Mouse (Mus musculus): ENCODE results near the gene B4galnt1.

B4galnt1 gene

DNA sequence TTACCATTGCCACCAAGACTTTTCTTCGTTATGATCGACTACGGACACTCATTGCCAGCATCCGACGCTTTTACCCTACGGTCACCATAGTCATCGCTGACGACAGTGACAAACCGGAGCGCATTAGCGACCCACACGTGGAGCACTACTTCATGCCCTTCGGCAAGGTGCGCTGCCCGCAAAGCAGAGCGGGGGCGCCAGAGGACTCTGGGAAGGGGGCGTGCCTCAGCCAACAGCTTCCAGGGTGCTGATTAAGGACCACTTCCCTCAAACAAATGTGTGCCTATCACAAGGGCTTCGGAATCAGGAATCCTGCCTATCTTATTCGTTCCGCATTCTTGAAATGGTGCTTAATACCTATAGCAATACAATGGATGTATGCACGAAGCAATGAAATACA is 5.0 kb downstream of the B4galnt1 start:
- WGBS, result 25% methylated on average over 22 of the region's 22 CpGs

DNA sequence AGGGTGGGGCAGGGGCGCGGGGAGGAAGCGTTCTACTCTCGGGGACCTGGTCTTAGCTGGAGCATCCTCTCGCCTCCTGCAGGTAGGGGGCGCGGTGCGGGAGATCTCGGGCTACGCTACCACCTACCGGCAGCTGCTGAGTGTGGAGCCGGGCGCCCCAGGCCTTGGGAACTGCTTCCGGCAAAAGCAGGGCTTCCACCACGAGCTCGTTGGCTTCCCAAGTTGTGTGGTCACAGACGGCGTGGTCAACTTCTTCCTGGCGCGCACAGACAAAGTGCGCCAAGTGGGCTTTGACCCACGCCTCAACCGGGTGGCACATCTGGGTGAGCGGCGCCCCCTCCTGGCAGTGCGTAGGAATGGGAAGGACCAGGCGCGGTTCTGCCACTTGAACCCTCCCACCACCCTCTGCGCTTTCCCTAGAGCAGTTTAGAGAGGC is 5.8 kb downstream of the B4galnt1 start:
- WGBS, result 6% methylated on average over 28 of the region's 29 CpGs

- WGBS, result 86% methylated on average over 15 of the region's 15 CpGs
Observed at GRCm38 (mm10) chr10:127171631-127172200, 6.7 kb downstream of the B4galnt1 start.

DNA sequence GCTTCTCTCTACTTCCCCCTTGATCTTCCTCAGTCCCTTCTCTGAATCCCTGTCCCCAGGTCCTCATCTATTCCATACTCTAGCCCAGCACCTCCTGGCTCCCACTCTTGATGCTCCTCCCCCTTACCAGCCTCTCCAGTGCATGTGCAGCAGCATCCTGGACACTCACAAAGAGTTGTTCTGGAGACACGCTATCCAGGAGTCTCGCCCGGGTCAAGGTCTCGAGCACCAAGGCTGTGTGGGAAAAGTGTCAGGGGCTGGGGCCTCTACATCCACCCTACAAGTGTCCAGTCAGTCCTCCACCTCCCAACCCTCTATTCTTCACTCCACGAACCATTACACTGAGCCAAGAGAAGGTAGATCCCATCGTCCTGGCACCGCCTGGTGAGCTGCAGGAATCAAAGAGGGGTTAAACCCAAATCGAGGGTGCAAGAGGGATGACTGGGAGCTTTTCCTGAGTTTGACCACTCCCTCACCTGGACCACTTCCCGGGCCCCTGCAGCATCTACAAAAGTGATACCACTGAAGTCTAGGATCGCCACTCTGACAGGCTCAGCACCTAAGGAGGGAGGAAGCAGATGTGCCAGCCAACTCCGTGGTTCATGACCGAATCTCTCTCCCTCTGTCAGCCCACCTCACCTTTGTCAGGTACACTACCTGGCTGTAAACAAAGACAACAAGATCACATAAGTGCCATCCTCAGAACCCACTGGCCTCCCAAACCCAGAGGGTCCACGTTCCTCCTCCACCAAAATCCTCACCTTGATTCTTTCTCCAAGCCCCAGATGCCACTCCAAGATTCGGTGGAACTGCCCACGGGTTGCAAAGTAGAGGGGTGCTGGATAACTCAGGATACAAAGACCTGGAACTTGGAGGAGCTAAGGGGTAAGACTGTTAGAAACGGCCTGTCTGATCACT is 8.4 kb downstream of the B4galnt1 start:
- 77% methylated on average over 16 of the region's 16 CpGs for WGBS

GRCm38 (mm10) chr10:127174170-127174569 is 9.1 kb downstream of the B4galnt1 start:
- 85% methylated on average over 7 of the region's 7 CpGs for WGBS

GRCm38 (mm10) chr10:127176228-127176627 is 11.2 kb downstream of the B4galnt1 start:
- WGBS, result 37% methylated on average over 3 of the region's 3 CpGs

DNA sequence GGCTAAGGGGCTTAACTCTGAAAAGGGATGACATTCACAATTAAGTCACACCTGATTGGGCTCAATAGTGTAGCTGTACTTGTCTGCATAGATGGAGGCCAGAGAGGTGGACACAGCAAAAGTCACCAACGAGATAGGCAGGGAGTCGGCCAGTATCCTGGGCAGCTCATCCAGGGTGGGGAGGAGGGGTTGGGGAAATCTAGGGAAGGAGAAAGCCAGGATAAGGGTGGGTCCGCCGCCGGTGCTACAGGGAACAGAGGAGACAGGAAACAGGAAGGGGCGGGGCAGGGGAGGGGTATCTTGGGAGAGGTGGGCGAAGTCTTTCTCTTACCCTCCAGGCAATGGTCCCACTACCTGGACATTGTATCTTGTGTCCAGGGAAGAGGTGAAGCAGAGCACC is 11.7 kb downstream of the B4galnt1 start:
- 29% methylated on average over 7 of the region's 7 CpGs for WGBS

DNA sequence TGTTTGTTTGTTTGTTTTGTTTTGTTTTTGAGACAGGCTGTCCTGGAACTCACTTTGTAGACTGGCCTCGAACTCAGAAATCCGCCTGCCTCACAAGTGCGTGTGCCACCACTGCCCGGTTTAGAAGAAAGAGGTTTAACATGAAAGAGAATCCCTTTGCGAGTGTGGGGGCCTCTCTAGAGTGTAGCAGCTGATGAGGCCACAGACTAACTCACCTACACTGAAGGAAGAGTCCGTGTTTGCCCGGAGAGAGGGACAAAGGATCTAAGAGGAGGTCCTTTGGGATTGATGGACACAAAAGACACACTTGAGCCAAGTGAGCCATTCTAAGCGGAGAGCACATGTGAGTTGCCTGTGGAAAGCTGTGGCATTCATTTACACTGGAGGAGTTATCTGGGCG is 12.2 kb downstream of the B4galnt1 start:
- 25% methylated on average over 9 of the region's 9 CpGs for WGBS

DNA sequence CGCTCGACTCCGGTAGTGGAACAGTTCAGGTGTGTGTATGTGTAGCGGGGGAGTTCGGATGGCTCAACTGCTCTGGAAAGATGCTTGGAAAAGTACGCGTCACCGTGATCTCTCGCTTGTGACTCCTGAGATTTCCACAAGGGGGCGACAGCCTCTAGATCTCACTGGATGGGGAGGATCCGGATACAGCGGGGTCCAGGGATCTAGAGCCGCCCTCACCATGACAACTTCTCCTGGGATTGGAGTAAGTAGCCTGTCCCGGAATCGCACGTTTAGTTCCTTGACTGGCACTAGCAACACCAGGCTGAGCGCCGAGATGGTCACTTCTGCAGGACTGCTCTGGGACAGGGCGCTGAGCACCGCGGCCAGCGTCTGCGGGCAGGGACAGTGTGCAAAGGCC is 12.7 kb downstream of the B4galnt1 start:
- 3% methylated on average over 23 of the region's 23 CpGs for WGBS

DNA sequence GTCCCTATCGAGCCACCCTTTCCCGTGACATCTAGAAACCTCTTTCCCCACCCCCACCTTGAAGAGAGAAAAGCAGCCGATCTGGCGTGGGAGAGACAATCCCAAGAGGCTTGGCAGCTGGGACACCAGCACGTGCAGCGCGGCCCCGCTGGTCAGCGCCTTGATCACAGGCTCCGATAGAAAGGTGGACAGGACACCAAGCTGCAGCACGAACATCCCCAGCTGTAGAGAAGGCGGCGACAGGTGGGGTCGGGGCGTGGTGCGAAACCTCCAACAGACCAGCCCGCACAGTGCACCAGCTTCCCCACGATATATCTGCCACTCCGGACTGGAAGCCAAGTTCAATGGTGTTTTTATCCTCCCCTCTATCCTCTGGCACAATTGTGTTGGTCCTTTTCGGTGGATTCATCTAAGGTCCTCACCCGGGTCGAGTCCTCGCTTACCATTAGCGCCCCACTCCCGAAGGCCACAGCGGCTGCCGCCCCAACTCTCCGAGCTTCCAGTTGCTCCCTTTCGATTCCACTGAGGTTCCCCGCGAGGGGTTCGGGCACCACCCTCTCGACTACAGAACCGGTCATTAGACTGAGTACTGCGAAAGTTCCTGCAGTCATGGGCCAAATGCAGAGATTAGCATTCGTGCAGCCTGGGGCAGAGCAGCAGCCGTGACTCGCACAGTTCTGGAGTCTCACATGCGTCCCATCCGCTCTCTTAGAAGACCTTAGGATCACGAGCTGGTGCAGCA is 13.4 kb downstream of the B4galnt1 start:
- 9% methylated on average over 41 of the region's 41 CpGs for WGBS

DNA sequence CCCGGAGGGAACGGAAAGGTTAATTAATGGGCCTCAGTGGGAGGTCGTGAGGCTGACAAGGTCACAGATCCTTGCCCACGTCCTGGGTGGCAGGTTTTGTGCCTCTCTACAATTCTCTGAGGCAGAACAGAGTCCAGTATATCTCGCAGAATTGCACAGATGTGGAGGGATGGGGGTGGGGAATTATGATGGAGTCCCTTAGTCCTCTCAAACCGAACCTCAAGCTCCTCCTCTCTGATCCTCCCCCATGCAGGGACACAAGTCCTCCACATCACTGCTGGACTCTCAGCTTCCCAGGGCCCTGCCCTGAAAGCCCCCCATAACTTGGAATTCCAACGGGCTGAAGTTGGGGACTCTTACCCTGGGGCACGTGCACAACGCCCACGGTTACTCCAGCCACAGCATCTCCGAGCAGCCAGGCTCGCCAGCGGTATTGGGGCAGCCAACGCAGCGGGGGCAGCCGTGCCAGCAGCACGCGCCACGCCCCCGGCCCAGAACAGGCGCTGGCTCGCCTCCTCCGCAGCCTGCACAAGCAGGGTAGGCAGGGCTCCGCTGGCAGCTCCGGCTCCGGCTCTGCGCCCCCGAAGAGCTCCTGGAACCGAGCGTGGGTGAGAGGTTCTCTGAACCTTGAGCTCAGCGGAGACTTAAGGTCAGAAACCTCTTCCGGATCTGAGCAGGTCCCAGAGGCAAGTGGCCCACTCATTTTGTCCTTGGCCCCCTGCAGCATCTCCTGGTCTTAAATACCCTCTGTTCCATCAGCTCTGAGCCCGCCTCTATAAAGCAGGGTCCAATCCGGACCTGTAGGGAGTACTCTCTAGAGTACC is 15.1 kb downstream of the B4galnt1 start, which contains the start of gene Slc26a10:
Gene Slc26a10, minus strand, starts transcription at position 775 of the 824 bp plus-strand sequence.
- WGBS, result 5% methylated on average over 34 of the region's 34 CpGs

DNA sequence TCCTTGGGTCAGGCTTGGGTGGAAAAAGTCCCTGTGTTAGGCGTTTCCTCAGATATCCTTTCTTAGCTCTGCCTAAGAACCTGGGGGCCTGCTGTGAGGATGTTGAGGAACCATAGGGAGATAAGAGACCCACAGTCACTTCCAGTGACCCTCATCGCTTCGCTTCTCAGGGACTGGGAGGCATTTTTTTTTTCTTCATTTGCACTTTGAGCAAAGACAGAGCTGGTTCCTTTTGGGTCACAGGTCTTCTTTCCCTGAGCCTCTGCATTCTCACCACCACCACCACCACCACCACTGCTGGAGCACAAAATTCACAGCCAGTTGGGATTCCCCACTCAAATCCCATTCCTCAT is 15.6 kb downstream of the B4galnt1 start:
- WGBS, result 69% methylated on average over 3 of the region's 3 CpGs

GRCm38 (mm10) chr10:127181566-127181965 is 16.5 kb downstream of the B4galnt1 start:
- WGBS, result 63% methylated on average over 6 of the region's 6 CpGs

- 76% methylated on average over 4 of the region's 4 CpGs for WGBS
Observed at GRCm38 (mm10) chr10:127182624-127183023, 17.6 kb downstream of the B4galnt1 start.

- WGBS, result 43% methylated on average over 20 of the region's 20 CpGs
Observed at GRCm38 (mm10) chr10:127183759-127184158, 18.7 kb downstream of the B4galnt1 start.

- 63% methylated on average over 9 of the region's 9 CpGs for WGBS
Observed at GRCm38 (mm10) chr10:127185101-127185500, 20.1 kb downstream of the B4galnt1 start.

- WGBS, result 89% methylated on average over 15 of the region's 15 CpGs
Observed at GRCm38 (mm10) chr10:127185506-127185905, 20.5 kb downstream of the B4galnt1 start.

GRCm38 (mm10) chr10:127186451-127186850 is 21.4 kb downstream of the B4galnt1 start:
- WGBS, result 83% methylated on average over 1 of the region's 1 CpGs

GRCm38 (mm10) chr10:127187371-127188078 is 22.5 kb downstream of the B4galnt1 start:
- WGBS, result 45% methylated on average over 10 of the region's 10 CpGs

DNA sequence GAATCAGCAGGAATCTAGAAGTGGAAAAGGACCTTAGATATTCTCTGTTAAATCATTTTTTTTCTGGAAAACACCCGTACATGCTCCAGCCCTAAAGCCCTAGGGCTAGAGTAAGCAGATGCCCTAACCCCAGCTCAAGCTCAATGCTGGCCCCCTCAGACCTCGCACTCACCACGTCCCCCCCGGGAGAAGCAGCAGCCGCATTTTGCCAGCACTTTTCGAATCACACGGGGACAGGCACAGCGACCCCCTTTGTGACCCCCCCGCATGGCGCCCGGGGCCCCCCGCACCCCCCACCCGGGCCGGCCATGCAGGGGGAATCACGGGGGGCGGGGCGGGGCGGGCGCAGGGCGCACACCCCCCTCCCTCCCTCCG is 23.0 kb downstream of the B4galnt1 start:
- WGBS, result 2% methylated on average over 20 of the region's 21 CpGs
